Mouse (Mus musculus): Measurements from ENCODE around the gene Auts2. TPM values are rescaled to one million over a fixed set of nuclear protein-coding genes. Genes with fewer than 3 reads are reported as not detected.

Auts2 gene
- total and polyA plus RNA-seq, 3 experiments, result not detected

- dilution Hi-C loops (cut with MboI; ENCODE audit: extremely low pct_ligation_motif_present, extremely low pct_unique_long_range_greater_than_20kb, low sequenced_read_pairs), result no loop called here
- peaks cover 54% of the 10 kb centered on the region for H3K9me3 ChIP-seq (replicated peaks; ENCODE audit: low read length)
- H3K27me3 ChIP-seq (replicated peaks), result no peaks in the 10 kb centered on the region
- H3K27ac ChIP-seq (ENCODE audit: insufficient read depth, low read depth), result no peak overlapping the region
- TF ChIP-seq CTCF (conservative IDR thresholded peaks at IDR 0.05 in 1 of 2, IDR thresholded peaks at IDR 0.05 in 1 of 2; ENCODE audit: low read depth in 2 of 2, low read length in 2 of 2) (no peak), RCOR1 (conservative IDR thresholded peaks at IDR 0.05; ENCODE audit: low read depth, low read length) (no peak), ZKSCAN1 (IDR thresholded peaks at IDR 0.05; ENCODE audit: borderline replicate concordance, low read depth, low read length) (no peak), MAFK (IDR thresholded peaks at IDR 0.05; ENCODE audit: insufficient replicate concordance, low read length) (no peak), SIN3A (IDR thresholded peaks at IDR 0.05; ENCODE audit: low read length) (no peak), E2F4 (IDR thresholded peaks at IDR 0.05; ENCODE audit: insufficient replicate concordance, low read depth, low read length) (no peak), NELFE (IDR thresholded peaks at IDR 0.05; ENCODE audit: low read depth, low read length) (no peak), MXI1 (IDR thresholded peaks at IDR 0.05; ENCODE audit: low read depth, low read length) (no peak), IRF4 (IDR thresholded peaks at IDR 0.05; ENCODE audit: low read depth, low read length) (no peak), KAT2A (IDR thresholded peaks at IDR 0.05; ENCODE audit: insufficient replicate concordance, low read length) (no peak), POLR2A (IDR thresholded peaks at IDR 0.05; ENCODE audit: low read depth, low read length) (no peak), ZC3H11A (IDR thresholded peaks at IDR 0.05; ENCODE audit: low read depth, low read length) (no peak), ETS1 (conservative IDR thresholded peaks at IDR 0.05; ENCODE audit: low read depth, low read length) (no peak), SMC3 (IDR thresholded peaks at IDR 0.05; ENCODE audit: low read depth, low read length) (no peak), BHLHE40 (IDR thresholded peaks at IDR 0.05; ENCODE audit: low read depth, low read length) (no peak), MYC (IDR thresholded peaks at IDR 0.05; ENCODE audit: low read depth, low read length) (no peak)
- no peaks in the 10 kb centered on the region for H3K36me3 ChIP-seq (replicated peaks in 1 of 2; ENCODE audit: control insufficient read depth in 1 of 2, insufficient read depth in 1 of 2, low read length in 1 of 2)
- no peaks in the 10 kb centered on the region for H3K79me2 ChIP-seq (replicated peaks; ENCODE audit: control insufficient read depth, extremely low read depth, insufficient read depth, poor library complexity, severe bottlenecking)
- no peak for DNase-seq (ENCODE audit: extremely low read depth)
- no peak overlapping the region for H3K9ac ChIP-seq (ENCODE audit: insufficient read depth, low read depth)
- H3K4me1 ChIP-seq (ENCODE audit: control insufficient read depth in 1 of 2, insufficient read depth in 2 of 2), result no peaks in the 10 kb centered on the region
- no peak overlapping the region for H3K4me3 ChIP-seq (replicated peaks in 1 of 3; ENCODE audit: low read depth in 2 of 3, low read length in 2 of 3, poor library complexity in 1 of 3)
- in situ Hi-C loops (cut with MboI; ENCODE audit: low pct_ligation_motif_present, low pct_unique_long_range_greater_than_20kb, low sequenced_read_pairs), result no loop called here
- no peak overlapping the region for H3K4me2 ChIP-seq (ENCODE audit: insufficient read depth, low read depth, poor library complexity, severe bottlenecking)
Observed at GRCm38 (mm10) chr5:132231280-132232047, 311.7 kb downstream of the Auts2 start.

GRCm38 (mm10) chr5:132229644-132230357 lies 313.3 kb downstream of the Auts2 start:
- Histone ChIP-seq H3K4me2 (ENCODE audit: insufficient read depth, low read depth, poor library complexity, severe bottlenecking) (no peak overlapping the region), H3K9me3 (replicated peaks; ENCODE audit: low read length) (peaks cover 62% of the 10 kb centered on the region), H3K4me3 (replicated peaks in 1 of 3; ENCODE audit: low read depth in 2 of 3, low read length in 2 of 3, poor library complexity in 1 of 3) (no peak overlapping the region), H3K4me1 (ENCODE audit: control insufficient read depth in 1 of 2, insufficient read depth in 2 of 2) (no peaks in the 10 kb centered on the region), H3K79me2 (replicated peaks; ENCODE audit: control insufficient read depth, extremely low read depth, insufficient read depth, poor library complexity, severe bottlenecking) (no peaks in the 10 kb centered on the region), H3K36me3 (replicated peaks in 1 of 2; ENCODE audit: control insufficient read depth in 1 of 2, insufficient read depth in 1 of 2, low read length in 1 of 2) (no peaks in the 10 kb centered on the region), H3K27me3 (replicated peaks) (no peaks in the 10 kb centered on the region), H3K27ac (ENCODE audit: insufficient read depth, low read depth) (no peak overlapping the region), H3K9ac (ENCODE audit: insufficient read depth, low read depth) (no peak overlapping the region)
- dilution Hi-C loops (cut with MboI; ENCODE audit: extremely low pct_ligation_motif_present, extremely low pct_unique_long_range_greater_than_20kb, low sequenced_read_pairs), result no loop called here
- in situ Hi-C loops (cut with MboI; ENCODE audit: low pct_ligation_motif_present, low pct_unique_long_range_greater_than_20kb, low sequenced_read_pairs), result no loop called here
- TF ChIP-seq PAX5 (IDR thresholded peaks at IDR 0.05; ENCODE audit: low read length) (no peak), RAD21 (IDR thresholded peaks at IDR 0.05; ENCODE audit: low read depth, low read length) (no peak), KAT2A (IDR thresholded peaks at IDR 0.05; ENCODE audit: insufficient replicate concordance, low read length) (no peak), IRF4 (IDR thresholded peaks at IDR 0.05; ENCODE audit: low read depth, low read length) (no peak), POLR2A (IDR thresholded peaks at IDR 0.05; ENCODE audit: low read depth, low read length) (no peak), RCOR1 (conservative IDR thresholded peaks at IDR 0.05; ENCODE audit: low read depth, low read length) (no peak), MAZ (IDR thresholded peaks at IDR 0.05; ENCODE audit: low read depth, low read length) (no peak), USF1 (IDR thresholded peaks at IDR 0.05; ENCODE audit: low read depth, low read length) (no peak), SIN3A (IDR thresholded peaks at IDR 0.05; ENCODE audit: low read length) (no peak), ZNF384 (IDR thresholded peaks at IDR 0.05; ENCODE audit: low read depth, low read length) (no peak), BHLHE40 (IDR thresholded peaks at IDR 0.05; ENCODE audit: low read depth, low read length) (no peak), UBTF (IDR thresholded peaks at IDR 0.05; ENCODE audit: low read depth, low read length) (no peak), SMC3 (IDR thresholded peaks at IDR 0.05; ENCODE audit: low read depth, low read length) (no peak), ZMIZ1 (IDR thresholded peaks at IDR 0.05; ENCODE audit: low read depth, low read length) (no peak), MXI1 (IDR thresholded peaks at IDR 0.05; ENCODE audit: low read depth, low read length) (no peak), NRF1 (IDR thresholded peaks at IDR 0.05; ENCODE audit: low read depth, low read length) (no peak), CTCF (conservative IDR thresholded peaks at IDR 0.05 in 1 of 2, IDR thresholded peaks at IDR 0.05 in 1 of 2; ENCODE audit: low read depth in 2 of 2, low read length in 2 of 2) (no peak), MAX (IDR thresholded peaks at IDR 0.05; ENCODE audit: low read length) (no peak), ZC3H11A (IDR thresholded peaks at IDR 0.05; ENCODE audit: low read depth, low read length) (no peak)
- DNase-seq (ENCODE audit: extremely low read depth), result no peak

Data from CH12.LX (cell line).